Mouse (Mus musculus): ENCODE data around the gene Mier1. TPM values are rescaled to one million over a fixed set of nuclear protein-coding genes. Genes with fewer than 3 reads are reported as not detected.
A peak's percentile ranks its signal among the peaks of the same experiment; 100 is the strongest.
"Not testable (repeated sequence)": the region's sequence is repeated elsewhere in the genome, so short reads cannot be mapped to it uniquely, and the experiment has no call there.

Mier1 gene
- polyA plus RNA-seq, 1 experiment from 2014 or later, result 60.8 TPM

GRCm38 (mm10) chr4:103166198-103166597, 52.0 kb downstream of the Mier1 start:
- not testable (repeated sequence) for H3K4me2 ChIP-seq; H3K4me3 ChIP-seq (replicated peaks); H3K4me1 ChIP-seq (replicated peaks); H3K9ac ChIP-seq (replicated peaks); H3K27me3 ChIP-seq; H3K9me3 ChIP-seq; ATAC-seq (ENCODE audit: insufficient number of reproducible peaks, insufficient read depth, low FRiP score, low TSS enrichment, low read depth); H3K27ac ChIP-seq
- peaks cover 40% of the 10 kb centered on the region for H3K36me3 ChIP-seq
- WGBS, result 92% methylated on average over 1 of the region's 1 CpGs

- Histone ChIP-seq H3K9me3 (no peaks in the 10 kb centered on the region), H3K4me3 (replicated peaks) (no peak overlapping the region), H3K27me3 (no peaks in the 10 kb centered on the region), H3K36me3 (peaks cover 43% of the 10 kb centered on the region), H3K4me2 (no peak overlapping the region), H3K9ac (replicated peaks) (no peak overlapping the region), H3K4me1 (replicated peaks) (no peaks in the 10 kb centered on the region), H3K27ac (no peak overlapping the region)
- 94% methylated on average over 3 of the region's 3 CpGs for WGBS
- ATAC-seq (ENCODE audit: insufficient number of reproducible peaks, insufficient read depth, low FRiP score, low TSS enrichment, low read depth), result no peak
Measured at GRCm38 (mm10) chr4:103171256-103171655, 57.1 kb downstream of the Mier1 start.

GRCm38 (mm10) chr4:103173507-103173906, 59.3 kb downstream of the Mier1 start:
- Histone ChIP-seq H3K36me3 (peaks cover 53% of the 10 kb centered on the region), H3K4me1 (replicated peaks) (no peaks in the 10 kb centered on the region), H3K27ac (no peak overlapping the region), H3K27me3 (no peaks in the 10 kb centered on the region), H3K9me3 (no peaks in the 10 kb centered on the region), H3K9ac (replicated peaks) (no peak overlapping the region), H3K4me3 (replicated peaks) (no peak overlapping the region), H3K4me2 (no peak overlapping the region)
- WGBS, result 75% methylated on average over 6 of the region's 6 CpGs
- ATAC-seq (ENCODE audit: insufficient number of reproducible peaks, insufficient read depth, low FRiP score, low TSS enrichment, low read depth), result no peak

GRCm38 (mm10) chr4:103174001-103174400, 59.8 kb downstream of the Mier1 start:
- Histone ChIP-seq H3K27ac (no peak overlapping the region), H3K36me3 (peaks cover 53% of the 10 kb centered on the region), H3K4me3 (replicated peaks) (no peak overlapping the region), H3K9me3 (no peaks in the 10 kb centered on the region), H3K9ac (replicated peaks) (no peak overlapping the region), H3K27me3 (no peaks in the 10 kb centered on the region), H3K4me1 (replicated peaks) (peaks cover 3% of the 10 kb centered on the region; the same call in 1 of the 2 replicates), H3K4me2 (no peak overlapping the region)
- no peak for ATAC-seq (ENCODE audit: insufficient number of reproducible peaks, insufficient read depth, low FRiP score, low TSS enrichment, low read depth)
- 94% methylated on average over 7 of the region's 7 CpGs for WGBS

- Histone ChIP-seq H3K27me3 (no peaks in the 10 kb centered on the region), H3K9me3 (no peaks in the 10 kb centered on the region), H3K4me1 (replicated peaks) (peaks cover 11% of the 10 kb centered on the region; the same call in 1 of the 2 replicates), H3K4me3 (replicated peaks) (no peak overlapping the region), H3K36me3 (peaks cover 42% of the 10 kb centered on the region), H3K27ac (no peak overlapping the region), H3K4me2 (no peak overlapping the region), H3K9ac (replicated peaks) (no peak overlapping the region)
- WGBS, result 77% methylated on average over 1 of the region's 1 CpGs
- no peak for ATAC-seq (ENCODE audit: insufficient number of reproducible peaks, insufficient read depth, low FRiP score, low TSS enrichment, low read depth)
Measured at GRCm38 (mm10) chr4:103177681-103178080, 63.5 kb downstream of the Mier1 start.

- Histone ChIP-seq H3K36me3 (peaks cover 45% of the 10 kb centered on the region), H3K9me3 (no peaks in the 10 kb centered on the region), H3K27me3 (no peaks in the 10 kb centered on the region), H3K4me1 (replicated peaks) (peaks cover 11% of the 10 kb centered on the region; the same call in 1 of the 2 replicates), H3K4me3 (replicated peaks) (no peak overlapping the region), H3K27ac (peak overlapping the region; percentile 2; the same call in 1 of the 2 replicates), H3K9ac (replicated peaks) (no peak overlapping the region), H3K4me2 (no peak overlapping the region)
- 73% methylated on average over 7 of the region's 7 CpGs for WGBS
- ATAC-seq (ENCODE audit: insufficient number of reproducible peaks, insufficient read depth, low FRiP score, low TSS enrichment, low read depth), result no peak
Measured at GRCm38 (mm10) chr4:103178635-103179318, 64.6 kb downstream of the Mier1 start.

- Histone ChIP-seq H3K4me1 (replicated peaks) (peaks cover 11% of the 10 kb centered on the region; the same call in 1 of the 2 replicates), H3K27ac (0 out of 2 replicates have a peak overlapping the region, but pooled peaks have one; percentile 12), H3K9ac (replicated peaks) (no peak overlapping the region), H3K36me3 (peaks cover 44% of the 10 kb centered on the region), H3K4me2 (no peak overlapping the region), H3K27me3 (no peaks in the 10 kb centered on the region), H3K4me3 (replicated peaks) (no peak overlapping the region), H3K9me3 (no peaks in the 10 kb centered on the region)
- WGBS, result 70% methylated on average over 3 of the region's 3 CpGs
- no peak for ATAC-seq (ENCODE audit: insufficient number of reproducible peaks, insufficient read depth, low FRiP score, low TSS enrichment, low read depth)
Measured at GRCm38 (mm10) chr4:103179581-103179980, 65.4 kb downstream of the Mier1 start.

- Histone ChIP-seq H3K4me1 (replicated peaks) (peaks cover 11% of the 10 kb centered on the region; the same call in 1 of the 2 replicates), H3K4me2 (no peak overlapping the region), H3K36me3 (peaks cover 47% of the 10 kb centered on the region), H3K9me3 (no peaks in the 10 kb centered on the region), H3K27me3 (no peaks in the 10 kb centered on the region), H3K4me3 (replicated peaks) (no peak overlapping the region), H3K27ac (no peak overlapping the region), H3K9ac (replicated peaks) (no peak overlapping the region)
- 83% methylated on average over 8 of the region's 8 CpGs for WGBS
- no peak for ATAC-seq (ENCODE audit: insufficient number of reproducible peaks, insufficient read depth, low FRiP score, low TSS enrichment, low read depth)
Measured at GRCm38 (mm10) chr4:103180300-103180888, 66.2 kb downstream of the Mier1 start.

- Histone ChIP-seq H3K9me3 (no peaks in the 10 kb centered on the region), H3K4me2 (no peak overlapping the region), H3K4me3 (replicated peaks) (no peak overlapping the region), H3K27ac (no peak overlapping the region), H3K4me1 (replicated peaks) (no peaks in the 10 kb centered on the region), H3K36me3 (peaks cover 76% of the 10 kb centered on the region), H3K9ac (replicated peaks) (no peak overlapping the region), H3K27me3 (no peaks in the 10 kb centered on the region)
- no peak for ATAC-seq (ENCODE audit: insufficient number of reproducible peaks, insufficient read depth, low FRiP score, low TSS enrichment, low read depth)
- WGBS, result 82% methylated on average over 8 of the region's 8 CpGs
Measured at GRCm38 (mm10) chr4:103188786-103189640, 74.8 kb downstream of the Mier1 start.

- Histone ChIP-seq H3K4me3 (replicated peaks) (no peak overlapping the region), H3K9ac (replicated peaks) (no peak overlapping the region), H3K36me3 (peaks cover 78% of the 10 kb centered on the region), H3K9me3 (no peaks in the 10 kb centered on the region), H3K4me1 (replicated peaks) (no peaks in the 10 kb centered on the region), H3K4me2 (no peak overlapping the region), H3K27me3 (no peaks in the 10 kb centered on the region), H3K27ac (no peak overlapping the region)
- 92% methylated on average over 2 of the region's 2 CpGs for WGBS
- ATAC-seq (ENCODE audit: insufficient number of reproducible peaks, insufficient read depth, low FRiP score, low TSS enrichment, low read depth), result no peak
Measured at GRCm38 (mm10) chr4:103192421-103192820, 78.2 kb downstream of the Mier1 start.

- 88% methylated on average over 8 of the region's 8 CpGs for WGBS
Measured at GRCm38 (mm10) chr4:103197401-103197800, 83.2 kb downstream of the Mier1 start.

More at GRCm38 (mm10) chr4:103197401-103197800, 83.2 kb downstream of the Mier1 start:
- no peaks in the 10 kb centered on the region for H3K4me1 ChIP-seq (replicated peaks)
- no peak overlapping the region for H3K4me2 ChIP-seq
- H3K9me3 ChIP-seq, result no peaks in the 10 kb centered on the region
- H3K36me3 ChIP-seq, result peaks cover 79% of the 10 kb centered on the region
- no peak overlapping the region for H3K27ac ChIP-seq
- ATAC-seq (ENCODE audit: insufficient number of reproducible peaks, insufficient read depth, low FRiP score, low TSS enrichment, low read depth), result no peak
- H3K9ac ChIP-seq (replicated peaks), result no peak overlapping the region
- H3K27me3 ChIP-seq, result no peaks in the 10 kb centered on the region
- H3K4me3 ChIP-seq (replicated peaks), result no peak overlapping the region

Measured in limb, embryonic 12.5 days (tissue).